13 mouse cellular contexts compared by ENCODE assay signal in the genomic region with DNA sequence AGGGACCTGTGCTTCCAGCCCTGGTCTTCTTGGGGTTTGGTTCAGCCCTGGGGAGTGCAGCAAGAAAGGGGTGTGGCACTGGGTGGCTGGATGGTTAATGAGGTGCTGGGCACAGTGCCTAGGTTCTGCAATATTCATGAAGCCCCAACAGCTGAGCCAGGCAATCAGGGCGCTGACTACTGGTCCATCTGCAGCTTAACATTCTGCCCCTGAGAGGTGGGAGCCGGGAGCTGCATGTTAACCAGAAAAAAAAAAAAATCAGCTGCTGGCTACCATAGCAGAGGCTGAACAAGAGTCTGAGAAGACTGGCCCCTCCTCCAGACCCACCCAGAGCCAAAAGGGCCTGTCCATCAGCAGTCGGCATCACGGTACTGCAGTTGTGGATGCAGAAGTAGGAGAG. TPM values are rescaled to one million over a fixed set of nuclear protein-coding genes. Genes with fewer than 3 reads are reported as not detected.
DNase-seq lines count a peak whose midpoint lies in the region.
"Had no signal": no experiment of that assay in that cellular context is flagged by ENCODE, and none has a peak within 500 bp of the region (broad histone marks: within the 10 kb centered on the region; RNA-seq: fewer than 3 reads in every experiment).

No protein-coding gene starts in this region.

- no peak overlapping the region for H3K4me3 ChIP-seq in embryonic facial prominence, embryonic 10.5 days
- H3K4me3 ChIP-seq: embryonic facial prominence, embryonic 13.5 days; heart, embryonic 12.5 days; liver, embryonic 15.5 days had no signal

- no peak overlapping the region for H3K27ac ChIP-seq in embryonic facial prominence, embryonic 10.5 days (replicated peaks)
- H3K27ac ChIP-seq: embryonic facial prominence, embryonic 13.5 days; liver, embryonic 15.5 days had no signal

- no peaks in the 10 kb centered on the region for H3K9me3 ChIP-seq in embryonic facial prominence, embryonic 10.5 days
- H3K9me3 ChIP-seq: embryonic facial prominence, embryonic 13.5 days; heart, embryonic 12.5 days; liver, embryonic 15.5 days had no signal

- 46% methylated on average over 4 of the region's 4 CpGs for WGBS in embryonic facial prominence, embryonic 10.5 days

- no peaks in the 10 kb centered on the region for H3K36me3 ChIP-seq in embryonic facial prominence, embryonic 10.5 days (replicated peaks)
- H3K36me3 ChIP-seq: embryonic facial prominence, embryonic 13.5 days; heart, embryonic 12.5 days; liver, embryonic 15.5 days had no signal

- H3K27me3 ChIP-seq in embryonic facial prominence, embryonic 10.5 days (replicated peaks; ENCODE audit: low read depth, poor library complexity, severe bottlenecking), result no peaks in the 10 kb centered on the region
- H3K27me3 ChIP-seq: embryonic facial prominence, embryonic 13.5 days; heart, embryonic 12.5 days; liver, embryonic 15.5 days had no signal

- peaks cover 30% of the 10 kb centered on the region for H3K4me1 ChIP-seq in embryonic facial prominence, embryonic 10.5 days
- H3K4me1 ChIP-seq: liver, embryonic 15.5 days had no signal

- DNase-seq in layer of hippocampus, adult 11-12 months (ENCODE audit: low spot score), result peak; percentile 58
- DNase-seq in layer of hippocampus, postnatal 36 days, result no peak
- DNase-seq in NIH3T3 (ENCODE audit: low read depth), result peak; percentile 10
- DNase-seq in brain, adult 2 months (ENCODE audit: low read depth, low spot score), result peak; percentile 63
- DNase-seq in layer of hippocampus, adult 9-11 months, result peak; percentile 71
- DNase-seq in embryonic facial prominence, embryonic 10.5 days (ENCODE audit: low spot score), result no peak
- DNase-seq in thymus, postnatal 10 days (ENCODE audit: low spot score in 2 of 2), result no peak
- DNase-seq: cerebellum, postnatal 14 days; kidney, postnatal 10 days; lung, postnatal 36 days had no signal

RNA-seq across cellular contexts. Expression of a gene that starts 52.7 kb away (rescaled TPM):
- 100 to 1,000 TPM; 238 TPM for total RNA-seq in layer of hippocampus, postnatal 36 days (2021)
- 7.6 and 9.5 TPM in 2 replicates for polyA plus RNA-seq in embryonic facial prominence, embryonic 10.5 days (2016; fragmentation: Nextera tagmentation; extraction: Ambion mirVana)

Comparison
In these comparisons a context has a peak if more than half of its experiments do, and no peak if none do; other contexts are left out.
1. DNase-seq: peak in layer of hippocampus, adult 11-12 months (single experiment), NIH3T3 (single experiment), brain, adult 2 months (single experiment) and layer of hippocampus, adult 9-11 months (single experiment); none in layer of hippocampus, postnatal 36 days (0 of 2), embryonic facial prominence, embryonic 10.5 days (single experiment) and thymus, postnatal 10 days (0 of 2).